Mouse (Mus musculus): ENCODE data around the gene Cyp1a1.

Cyp1a1 gene

GRCm38 (mm10) chr9:57653283-57653682, 34.4 kb upstream of the Cyp1a1 start, which contains the start of gene Csk:
Gene Csk, minus strand, starts transcription at chr9:57653631.
- in situ Hi-C loops (cut with MboI; ENCODE audit: low pct_unique_long_range_greater_than_20kb in 1 of 2, low sequenced_read_pairs in 2 of 2, unreplicated experiment in 1 of 2), result no loop called here

- in situ Hi-C loops (cut with MboI; ENCODE audit: low pct_unique_long_range_greater_than_20kb in 1 of 2, low sequenced_read_pairs in 2 of 2, unreplicated experiment in 1 of 2), result no loop called here
These were observed 32.8 kb upstream of the Cyp1a1 start for GRCm38 (mm10) chr9:57654966-57655365.

GRCm38 (mm10) chr9:57655749-57656148, 32.0 kb upstream of the Cyp1a1 start:
- in situ Hi-C loops (cut with MboI; ENCODE audit: low pct_unique_long_range_greater_than_20kb in 1 of 2, low sequenced_read_pairs in 2 of 2, unreplicated experiment in 1 of 2), result no loop called here

DNA sequence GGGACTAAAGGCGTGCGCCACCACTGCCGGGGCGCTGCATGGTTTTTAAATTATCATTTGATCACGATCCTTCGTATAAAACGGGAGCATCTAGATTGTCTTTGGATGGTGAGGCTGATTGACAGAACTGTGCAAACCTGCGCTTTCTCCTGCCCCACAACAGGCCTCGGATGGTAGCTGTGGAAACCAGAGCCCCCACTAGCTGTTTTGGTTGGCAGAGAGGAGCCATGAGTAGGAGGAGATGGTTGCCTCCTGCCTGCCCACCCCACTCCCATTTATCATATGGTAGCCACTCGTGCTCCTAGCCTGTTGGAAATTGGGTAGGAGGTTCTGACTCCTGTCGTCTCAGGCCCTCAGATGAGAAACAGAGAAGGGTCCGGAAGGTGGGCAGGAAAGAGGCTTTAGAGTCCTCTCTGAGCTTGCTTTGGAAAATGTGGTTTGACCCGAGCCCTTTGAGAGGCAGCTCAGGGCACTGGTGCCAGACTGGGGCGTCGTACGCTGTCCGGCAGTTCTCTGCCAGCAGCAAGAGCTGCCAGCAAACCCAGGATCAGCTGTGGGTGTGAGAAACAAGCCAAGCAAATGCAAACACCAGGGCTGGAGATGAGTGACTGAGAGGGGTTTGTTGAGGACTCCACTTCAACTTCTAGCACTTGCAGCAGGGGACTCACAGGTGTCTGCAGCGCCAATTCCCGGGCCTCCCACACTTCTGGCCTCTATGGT, 30.9 kb upstream of the Cyp1a1 start:
- in situ Hi-C loops (cut with MboI; ENCODE audit: low pct_unique_long_range_greater_than_20kb in 1 of 2, low sequenced_read_pairs in 2 of 2, unreplicated experiment in 1 of 2), result no loop called here

DNA sequence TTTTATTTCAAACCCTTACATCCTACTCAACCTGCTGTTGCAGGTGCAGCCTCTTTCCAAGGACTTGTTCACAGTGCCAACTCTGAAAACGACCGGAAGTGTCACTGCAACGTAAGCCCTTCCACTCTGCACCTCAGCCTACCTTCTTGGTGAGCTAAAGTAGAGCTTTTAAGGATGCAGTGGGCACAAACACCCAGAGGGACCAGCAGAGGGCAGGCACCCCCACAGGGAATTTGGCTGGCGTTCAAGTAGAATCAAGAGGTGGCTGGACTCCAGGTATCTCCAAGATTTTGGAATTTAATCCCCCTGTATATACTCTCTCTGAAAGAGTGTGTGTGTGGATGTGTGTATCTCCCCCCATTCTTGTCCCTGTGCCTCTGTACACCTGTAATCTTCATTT, 29.9 kb upstream of the Cyp1a1 start:
- in situ Hi-C loops (cut with MboI; ENCODE audit: low pct_unique_long_range_greater_than_20kb in 1 of 2, low sequenced_read_pairs in 2 of 2, unreplicated experiment in 1 of 2), result no loop called here

- in situ Hi-C loops (cut with MboI; ENCODE audit: low pct_unique_long_range_greater_than_20kb in 1 of 2, low sequenced_read_pairs in 2 of 2, unreplicated experiment in 1 of 2), result no loop called here
These were observed 28.8 kb upstream of the Cyp1a1 start for GRCm38 (mm10) chr9:57658970-57659369.

DNA sequence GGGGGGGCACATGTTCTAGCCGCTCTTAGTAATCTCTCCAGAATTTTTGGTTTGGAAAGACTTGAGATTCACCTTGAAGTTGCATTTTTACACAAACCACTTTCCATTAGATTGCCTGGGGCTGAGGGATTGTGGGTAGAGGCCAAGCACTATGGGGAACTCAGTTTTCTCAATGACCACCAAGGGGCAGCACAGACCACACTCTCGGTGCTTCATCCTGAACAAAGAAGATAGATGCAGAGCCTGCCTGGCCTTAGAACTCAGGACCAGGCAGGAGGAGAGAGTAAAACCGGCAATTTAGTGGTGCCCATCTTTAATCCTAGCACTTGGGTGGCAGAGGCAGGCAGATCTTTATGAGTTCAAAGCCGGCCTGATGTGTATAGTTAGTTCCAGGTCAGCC, 28.0 kb upstream of the Cyp1a1 start:
- in situ Hi-C loops (cut with MboI; ENCODE audit: low pct_unique_long_range_greater_than_20kb in 1 of 2, low sequenced_read_pairs in 2 of 2, unreplicated experiment in 1 of 2), result loop anchor here in 1 of 2 experiments (10.0 kb wide), 1 partner anchor 95 kb away; no protein-coding TSS in a partner anchor

DNA sequence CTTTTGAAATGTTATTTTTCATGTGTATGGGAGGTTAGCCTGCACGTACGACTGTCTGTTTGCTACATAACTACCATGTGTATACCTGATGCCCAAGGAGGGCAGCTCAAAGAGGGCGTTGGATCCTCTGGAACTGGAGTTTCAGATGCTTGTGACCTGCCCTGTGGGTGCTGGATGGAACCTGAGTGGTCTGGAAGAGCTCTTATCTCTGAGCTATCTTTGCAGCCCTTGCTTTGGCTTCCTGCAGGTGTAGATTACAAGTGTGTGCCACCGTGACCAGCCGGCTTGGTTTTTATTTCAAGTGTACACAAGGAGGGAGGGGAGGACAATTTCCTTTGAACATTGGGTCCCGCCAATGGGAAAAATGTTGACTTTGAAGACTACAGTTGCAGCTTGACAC, 27.2 kb upstream of the Cyp1a1 start:
- in situ Hi-C loops (cut with MboI; ENCODE audit: low pct_unique_long_range_greater_than_20kb in 1 of 2, low sequenced_read_pairs in 2 of 2, unreplicated experiment in 1 of 2), result loop anchor here in 1 of 2 experiments (10.0 kb wide), 1 partner anchor 94 kb away; no protein-coding TSS in a partner anchor

DNA sequence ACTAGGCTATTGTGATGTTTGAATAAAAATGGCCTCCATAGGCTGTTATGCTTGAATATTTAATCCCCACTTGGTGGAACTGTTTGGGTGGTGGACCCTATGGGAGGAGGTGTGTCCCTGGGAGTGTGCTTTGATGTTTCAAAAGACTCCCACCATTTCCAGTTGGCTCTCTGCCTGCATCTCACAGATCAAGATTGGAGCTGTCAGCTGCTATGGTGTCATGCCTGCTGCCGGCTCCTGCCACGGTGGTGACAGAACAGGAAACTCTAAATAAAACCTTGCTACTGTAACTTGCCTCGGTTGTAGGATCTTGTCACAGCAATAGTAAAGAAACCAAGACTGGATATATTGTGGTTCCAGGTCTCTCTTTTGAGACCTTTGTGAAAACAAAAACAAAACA, 26.2 kb upstream of the Cyp1a1 start:
- in situ Hi-C loops (cut with MboI; ENCODE audit: low pct_unique_long_range_greater_than_20kb in 1 of 2, low sequenced_read_pairs in 2 of 2, unreplicated experiment in 1 of 2), result loop anchor here in 1 of 2 experiments (10.0 kb wide), 1 partner anchor 93 kb away; no protein-coding TSS in a partner anchor

- in situ Hi-C loops (cut with MboI; ENCODE audit: low pct_unique_long_range_greater_than_20kb in 1 of 2, low sequenced_read_pairs in 2 of 2, unreplicated experiment in 1 of 2), result loop anchor here in 1 of 2 experiments (10.0 kb wide), 1 partner anchor 90 kb away; no protein-coding TSS in a partner anchor
These were observed 23.1 kb upstream of the Cyp1a1 start for GRCm38 (mm10) chr9:57664616-57665015.

DNA sequence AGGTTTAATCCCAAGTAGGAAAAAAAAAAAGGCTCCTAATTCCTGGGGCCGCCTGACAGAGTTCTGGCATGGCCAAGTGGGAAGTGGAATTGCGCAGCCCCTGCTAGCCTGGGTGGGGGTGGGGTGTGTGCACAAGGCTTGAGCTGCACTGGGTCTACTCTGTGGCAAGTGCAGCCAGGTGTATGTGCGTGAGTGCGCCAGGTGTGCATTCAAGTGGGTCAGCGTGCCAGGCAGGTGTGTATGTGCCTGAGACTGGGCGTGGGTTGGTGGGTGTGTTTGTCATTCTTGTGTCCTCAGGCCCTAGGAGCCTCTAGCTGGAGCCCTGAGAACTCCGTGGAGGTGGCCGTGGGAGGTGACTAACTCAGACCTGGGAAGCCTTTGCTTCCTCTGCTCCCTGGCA, 21.2 kb upstream of the Cyp1a1 start:
- in situ Hi-C loops (cut with MboI; ENCODE audit: low pct_unique_long_range_greater_than_20kb in 1 of 2, low sequenced_read_pairs in 2 of 2, unreplicated experiment in 1 of 2), result loop anchor here in 1 of 2 experiments (10.0 kb wide), 1 partner anchor 88 kb away; no protein-coding TSS in a partner anchor

DNA sequence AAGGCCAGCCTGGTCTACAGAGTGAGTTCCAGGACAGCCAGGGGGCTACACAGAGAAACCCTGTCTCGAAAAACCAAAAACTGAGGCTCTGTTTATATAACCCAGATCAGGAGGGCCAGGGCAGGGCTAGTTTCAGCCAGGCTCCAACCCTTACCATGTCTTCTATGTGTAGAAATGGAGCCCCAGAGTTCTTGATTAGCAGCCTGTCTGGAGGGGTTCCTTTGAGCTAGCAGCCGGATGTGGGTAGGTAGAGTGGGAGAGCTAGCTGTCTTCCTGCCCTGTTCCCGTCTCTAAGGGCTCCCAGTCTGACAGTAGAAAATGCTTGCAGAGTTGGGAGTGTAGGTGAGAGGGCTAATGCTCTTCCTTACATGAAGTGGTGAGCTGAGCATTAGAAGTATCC, 20.6 kb upstream of the Cyp1a1 start:
- in situ Hi-C loops (cut with MboI; ENCODE audit: low pct_unique_long_range_greater_than_20kb in 1 of 2, low sequenced_read_pairs in 2 of 2, unreplicated experiment in 1 of 2), result loop anchor here in 1 of 2 experiments (10.0 kb wide), 1 partner anchor 88 kb away; no protein-coding TSS in a partner anchor

DNA sequence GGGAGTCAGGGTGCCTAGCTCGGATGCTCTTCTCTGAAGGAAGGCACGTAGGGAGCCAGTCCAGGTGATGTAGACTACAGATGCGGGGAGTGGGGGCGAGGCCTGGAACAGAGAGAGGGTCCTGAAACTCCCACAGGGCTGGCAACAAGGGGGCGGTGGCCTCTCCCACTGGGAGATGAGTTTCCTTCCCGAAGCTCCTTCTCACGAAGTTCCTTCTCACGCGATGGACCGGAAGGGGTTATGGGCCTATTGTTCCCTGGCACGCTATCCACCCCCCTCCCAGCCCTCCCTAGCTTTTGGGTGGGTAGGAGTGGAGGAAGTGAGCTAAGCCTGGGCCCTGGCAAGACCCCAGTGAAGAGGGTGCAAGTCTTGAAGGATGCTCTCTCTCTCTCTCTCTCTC, 19.9 kb upstream of the Cyp1a1 start:
- in situ Hi-C loops (cut with MboI; ENCODE audit: low pct_unique_long_range_greater_than_20kb in 1 of 2, low sequenced_read_pairs in 2 of 2, unreplicated experiment in 1 of 2), result loop anchor here in 1 of 2 experiments (10.0 kb wide), 1 partner anchor 87 kb away; no protein-coding TSS in a partner anchor

- in situ Hi-C loops (cut with MboI; ENCODE audit: low pct_unique_long_range_greater_than_20kb in 1 of 2, low sequenced_read_pairs in 2 of 2, unreplicated experiment in 1 of 2), result loop anchor here in 1 of 2 experiments (10.0 kb wide), 1 partner anchor 87 kb away; no protein-coding TSS in a partner anchor
These were observed 19.5 kb upstream of the Cyp1a1 start for GRCm38 (mm10) chr9:57668277-57668676.

- in situ Hi-C loops (cut with MboI; ENCODE audit: low pct_unique_long_range_greater_than_20kb in 1 of 2, low sequenced_read_pairs in 2 of 2, unreplicated experiment in 1 of 2), result loop anchor here in 1 of 2 experiments (10.0 kb wide), 1 partner anchor 85 kb away; no protein-coding TSS in a partner anchor
These were observed 18.2 kb upstream of the Cyp1a1 start for GRCm38 (mm10) chr9:57669566-57669965.

DNA sequence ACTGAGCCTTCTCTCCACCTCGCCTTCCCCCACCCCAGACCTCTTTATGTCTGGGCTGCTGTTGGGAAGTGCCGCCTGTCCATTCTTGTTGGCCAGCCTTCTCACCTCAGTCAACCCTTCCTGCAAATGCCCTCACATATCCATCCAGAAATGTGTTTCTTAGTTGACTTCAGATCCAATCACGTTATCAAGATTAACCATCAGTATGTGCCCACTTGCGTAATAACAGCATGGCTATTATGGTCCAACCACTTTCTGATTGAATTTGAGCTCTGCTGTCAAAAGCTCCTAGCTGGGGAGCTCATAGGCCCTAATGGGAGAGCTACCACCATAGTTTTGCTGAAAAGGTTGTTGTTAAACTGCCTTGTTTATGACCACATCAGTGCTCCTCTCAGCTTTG, 16.7 kb upstream of the Cyp1a1 start:
- in situ Hi-C loops (cut with MboI; ENCODE audit: low pct_unique_long_range_greater_than_20kb in 1 of 2, low sequenced_read_pairs in 2 of 2, unreplicated experiment in 1 of 2), result no loop called here

- in situ Hi-C loops (cut with MboI; ENCODE audit: low pct_unique_long_range_greater_than_20kb in 1 of 2, low sequenced_read_pairs in 2 of 2, unreplicated experiment in 1 of 2), result no loop called here
These were observed 16.2 kb upstream of the Cyp1a1 start for GRCm38 (mm10) chr9:57671500-57671899.

DNA sequence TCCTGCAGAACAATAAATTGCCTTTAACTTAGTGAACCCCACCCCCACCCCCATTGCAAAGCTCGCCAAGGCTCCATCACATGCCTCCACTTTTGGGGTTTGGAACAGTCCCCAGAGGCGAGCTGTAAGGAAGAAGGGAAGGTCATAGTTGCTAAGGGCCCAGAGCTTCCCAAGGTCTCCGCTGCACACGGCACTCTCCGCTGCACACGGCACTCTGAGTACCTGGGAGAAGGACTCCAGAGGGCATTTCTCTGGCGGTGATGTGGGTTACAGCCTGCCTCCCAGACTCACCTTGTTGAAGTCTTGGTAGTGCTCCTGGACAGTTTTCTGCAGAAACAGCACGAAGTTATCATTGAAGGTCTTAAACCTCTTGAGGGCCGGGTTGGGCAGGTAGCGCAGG, 6.3 kb upstream of the Cyp1a1 start:
- in situ Hi-C loops (cut with MboI; ENCODE audit: low pct_unique_long_range_greater_than_20kb in 1 of 2, low sequenced_read_pairs in 2 of 2, unreplicated experiment in 1 of 2), result no loop called here

DNA sequence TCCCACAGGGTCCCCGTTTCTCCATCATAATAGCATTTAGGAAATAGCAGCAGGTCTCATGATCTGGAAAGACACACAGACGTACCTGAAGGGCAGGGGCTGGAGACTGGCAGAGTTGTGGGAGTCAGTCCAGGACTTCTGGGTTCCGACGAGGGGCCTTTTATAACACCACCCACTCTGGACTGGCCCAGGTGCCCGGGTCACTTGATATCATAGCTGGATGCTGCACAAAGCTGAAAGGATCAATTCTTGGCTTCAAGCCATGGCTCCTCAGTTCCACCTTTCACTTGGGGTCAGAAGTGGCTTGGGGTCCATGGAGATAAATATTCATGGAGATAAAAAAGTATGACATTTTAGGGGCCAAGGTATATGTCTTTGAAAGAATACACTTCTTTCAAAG, 4.2 kb upstream of the Cyp1a1 start, which contains the start of gene Cyp1a2:
Gene Cyp1a2 (minus strand): TSS at position 184 of the 400 bp plus-strand sequence.
- in situ Hi-C loops (cut with MboI; ENCODE audit: low pct_unique_long_range_greater_than_20kb in 1 of 2, low sequenced_read_pairs in 2 of 2, unreplicated experiment in 1 of 2), result no loop called here

- in situ Hi-C loops (cut with MboI; ENCODE audit: low pct_unique_long_range_greater_than_20kb in 1 of 2, low sequenced_read_pairs in 2 of 2, unreplicated experiment in 1 of 2), result no loop called here
These were observed 1.7 kb upstream of the Cyp1a1 start for GRCm38 (mm10) chr9:57686011-57686410.

Measured in mouse embryonic stem cell (cell line).